Mouse (Mus musculus): Measurements from ENCODE around the gene Pou5f2. TPM values are rescaled to one million over a fixed set of nuclear protein-coding genes. Genes with fewer than 3 reads are reported as not detected.

Pou5f2 gene
- polyA plus RNA-seq, 1 experiment from 2014 or later: 0.90 TPM

GRCm38 (mm10) chr13:78045116-78045515 is 20.4 kb downstream of the Pou5f2 start:
- no peak for ATAC-seq (ENCODE audit: borderline replicate concordance, extremely low read depth, low FRiP score, low TSS enrichment)
- H3K27ac ChIP-seq: no peak overlapping the region
- no peaks in the 10 kb centered on the region for H3K9me3 ChIP-seq
- H3K9ac ChIP-seq: no peak overlapping the region
- WGBS: 24% methylated on average over 5 of the region's 5 CpGs
- no peak overlapping the region for H3K4me3 ChIP-seq
- no peaks in the 10 kb centered on the region for H3K36me3 ChIP-seq
- H3K4me1 ChIP-seq: no peaks in the 10 kb centered on the region
- H3K27me3 ChIP-seq: no peaks in the 10 kb centered on the region
- no peak overlapping the region for H3K4me2 ChIP-seq

Other genes with a start within 250 kb of the Pou5f2 start
- gene Nr2f1, start 174.9 kb downstream of the Pou5f2 start, polyA plus RNA-seq (2015; fragmentation: Nextera tagmentation; extraction: Ambion mirVana): 4.9 and 5.7 TPM in 2 replicates

Measured in lung, embryonic 15.5 days (tissue).